Mouse (Mus musculus) heart, postnatal 0 days (tissue): ENCODE measurements around the gene Opn4.

Experiments used
- CTCF ChIP-seq: IDR thresholded peaks from 2 replicates; pipeline ENCODE4 v1.5.1; 2016; ENCODE audit warnings: antibody characterized with exemption, control low read depth, low read depth
- EP300 ChIP-seq: IDR thresholded peaks from 2 replicates; pipeline ENCODE4 v1.6.1; 2016; ENCODE audit warnings: antibody characterized with exemption, low read depth

- TF ChIP-seq CTCF: no peak
- no peak for TF ChIP-seq EP300
Measured at GRCm38 (mm10) chr14:34615082-34615481, 15.1 kb upstream of the Opn4 start.
